Mouse (Mus musculus) T-helper 17 cell (primary cell): Measurements from ENCODE around the gene Armc8.

ENCODE experiments used
- in situ Hi-C, 2 experiments: fragments of 300-600 bp; cut with MboI, MseI; formaldehyde crosslinking; loops; 1 replicate in 1 of 2; 2 replicates in 1 of 2; pipeline ENCODE4 v1.15.1; 2025; ENCODE audit warnings: high pct_unique_total_duplicates in 2 of 2

Armc8 gene

GRCm38 (mm10) chr9:99428601-99429331 is 139.9 kb downstream of the Armc8 start:
- in situ Hi-C loops = loop anchor here in 1 of 2 experiments (25.0 kb wide), 1 partner anchor 791 kb away; no protein-coding TSS in a partner anchor
